Mouse (Mus musculus) gastrocnemius, postnatal 14 days (tissue): ENCODE measurements at regions not wholly inside any gene's neighbourhood (a gene's known extent, or its start where the extent isn't known, plus 50 kb on each side); places are given as distances from the start of the nearest gene placed in this dataset.

ENCODE experiments used
- DNase-seq: peaks from one replicate; pipeline ENCODE4 v3.0.0; 2021; ENCODE audit warnings: mixed read lengths
- intact Hi-C: fragments of 180-260 bp; cut with DNase I; formaldehyde crosslinking; loops from one replicate; pipeline ENCODE4 v1.15.1; 2025; ENCODE audit warnings: low total_unique reads

- intact Hi-C loops, result no loop called here
- DNase-seq, result no peak
Observed at GRCm38 (mm10) chr2:103888023-103888422, 69.8 kb upstream of the Lmo2 start.

- no peak for DNase-seq
- intact Hi-C loops, result no loop called here
Observed at GRCm38 (mm10) chr2:103891240-103891767, 66.5 kb upstream of the Lmo2 start.

GRCm38 (mm10) chr2:103893159-103893740, 64.5 kb upstream of the Lmo2 start:
- intact Hi-C loops, result no loop called here

GRCm38 (mm10) chr2:103893805-103894204, 64.0 kb upstream of the Lmo2 start:
- no peak for DNase-seq
- intact Hi-C loops, result no loop called here

More at GRCm38 (mm10) chr2:103893159-103893740, 64.5 kb upstream of the Lmo2 start:
- no peak for DNase-seq

GRCm38 (mm10) chr2:103894981-103895676, 62.7 kb upstream of the Lmo2 start:
- intact Hi-C loops, result no loop called here
- no peak for DNase-seq

- intact Hi-C loops, result no loop called here
- DNase-seq, result no peak
Observed at GRCm38 (mm10) chr2:103896160-103896559, 61.6 kb upstream of the Lmo2 start.

GRCm38 (mm10) chr2:103896814-103897213, 61.0 kb upstream of the Lmo2 start:
- DNase-seq, result no peak
- intact Hi-C loops, result no loop called here

- no peak for DNase-seq
- intact Hi-C loops, result no loop called here
Observed at GRCm38 (mm10) chr2:103899713-103900112, 58.1 kb upstream of the Lmo2 start.

GRCm38 (mm10) chr2:103900384-103900783, 57.4 kb upstream of the Lmo2 start:
- peak; percentile 72 for DNase-seq
- intact Hi-C loops, result no loop called here

- intact Hi-C loops, result no loop called here
Observed at GRCm38 (mm10) chr2:103901457-103901856, 56.3 kb upstream of the Lmo2 start.

GRCm38 (mm10) chr2:103902777-103903176, 55.0 kb upstream of the Lmo2 start:
- intact Hi-C loops, result no loop called here

More at GRCm38 (mm10) chr2:103901457-103901856, 56.3 kb upstream of the Lmo2 start:
- no peak for DNase-seq

GRCm38 (mm10) chr2:103905681-103906080, 52.1 kb upstream of the Lmo2 start:
- intact Hi-C loops, result no loop called here

More at GRCm38 (mm10) chr2:103902777-103903176, 55.0 kb upstream of the Lmo2 start:
- DNase-seq, result no peak

GRCm38 (mm10) chr2:103906581-103907184, 51.1 kb upstream of the Lmo2 start:
- intact Hi-C loops, result no loop called here
- DNase-seq, result no peak

More at GRCm38 (mm10) chr2:103905681-103906080, 52.1 kb upstream of the Lmo2 start:
- no peak for DNase-seq
